Mouse (Mus musculus): ENCODE data around the gene Socs7. TPM values are rescaled to one million over a fixed set of nuclear protein-coding genes. Genes with fewer than 3 reads are reported as not detected.

Gene Socs7
- polyA plus RNA-seq, 1 experiment from 2014 or later = 2.1 TPM

GRCm38 (mm10) chr11:97434121-97434520 is 71.8 kb downstream of the Socs7 start:
- H3K27ac ChIP-seq (ENCODE audit: low read depth) = no peak overlapping the region; the same call in 1 of the 2 replicates
- no peaks in the 10 kb centered on the region for H3K36me3 ChIP-seq (ENCODE audit: control insufficient read depth, insufficient read depth, low read length)
- no peak overlapping the region for H3K9ac ChIP-seq (ENCODE audit: low read length)
- no peaks in the 10 kb centered on the region for H3K9me3 ChIP-seq (ENCODE audit: control insufficient read depth, low read length)
- WGBS = 79% methylated on average over 8 of the region's 8 CpGs
- no peak for ATAC-seq (replicated peaks; ENCODE audit: low FRiP score, low TSS enrichment, low read depth)
- H3K4me1 ChIP-seq (replicated peaks; ENCODE audit: control insufficient read depth, insufficient read depth, low read length) = peaks cover 40% of the 10 kb centered on the region
- H3K27me3 ChIP-seq (replicated peaks; ENCODE audit: control insufficient read depth, insufficient read depth, low read length) = no peaks in the 10 kb centered on the region
- H3K4me3 ChIP-seq (ENCODE audit: low read depth, low read length) = no peak overlapping the region
- DNase-seq (ENCODE audit: low spot score) = no peak
- H3K4me2 ChIP-seq (ENCODE audit: low read length) = no peak overlapping the region

GRCm38 (mm10) chr11:97434704-97435454 is 72.5 kb downstream of the Socs7 start:
- Histone ChIP-seq H3K27ac (ENCODE audit: low read depth) (peak overlapping the region; percentile 90), H3K4me2 (ENCODE audit: low read length) (peak overlapping the region; percentile 54), H3K4me3 (ENCODE audit: low read depth, low read length) (peak overlapping the region; percentile 38), H3K9me3 (ENCODE audit: control insufficient read depth, low read length) (no peaks in the 10 kb centered on the region), H3K9ac (ENCODE audit: low read length) (peak overlapping the region; percentile 25; the same call in 1 of the 2 replicates), H3K36me3 (ENCODE audit: control insufficient read depth, insufficient read depth, low read length) (no peaks in the 10 kb centered on the region), H3K27me3 (replicated peaks; ENCODE audit: control insufficient read depth, insufficient read depth, low read length) (no peaks in the 10 kb centered on the region), H3K4me1 (replicated peaks; ENCODE audit: control insufficient read depth, insufficient read depth, low read length) (peaks cover 47% of the 10 kb centered on the region)
- ATAC-seq (replicated peaks; ENCODE audit: low FRiP score, low TSS enrichment, low read depth) = peak; percentile 73
- WGBS = 3% methylated on average over 15 of the region's 15 CpGs
- peak; percentile 89 for DNase-seq (ENCODE audit: low spot score)

GRCm38 (mm10) chr11:97435808-97436491 is 73.6 kb downstream of the Socs7 start:
- ATAC-seq (replicated peaks; ENCODE audit: low FRiP score, low TSS enrichment, low read depth) (0 out of 2 replicates have a peak, but pooled peaks have one; percentile 10), DNase-seq (ENCODE audit: low spot score) (no peak)
- Histone ChIP-seq H3K36me3 (ENCODE audit: control insufficient read depth, insufficient read depth, low read length) (no peaks in the 10 kb centered on the region), H3K9me3 (ENCODE audit: control insufficient read depth, low read length) (no peaks in the 10 kb centered on the region), H3K4me1 (replicated peaks; ENCODE audit: control insufficient read depth, insufficient read depth, low read length) (peaks cover 50% of the 10 kb centered on the region), H3K27me3 (replicated peaks; ENCODE audit: control insufficient read depth, insufficient read depth, low read length) (no peaks in the 10 kb centered on the region), H3K4me2 (ENCODE audit: low read length) (peak overlapping the region; percentile 54; the same call in 1 of the 2 replicates), H3K4me3 (ENCODE audit: low read depth, low read length) (no peak overlapping the region), H3K9ac (ENCODE audit: low read length) (no peak overlapping the region), H3K27ac (ENCODE audit: low read depth) (peak overlapping the region; percentile 90)
- WGBS = 41% methylated on average over 13 of the region's 13 CpGs

- DNase-seq (ENCODE audit: low spot score) (peak; percentile 79), ATAC-seq (replicated peaks; ENCODE audit: low FRiP score, low TSS enrichment, low read depth) (no peak; the same call in 1 of the 2 replicates)
- Histone ChIP-seq H3K9me3 (ENCODE audit: control insufficient read depth, low read length) (no peaks in the 10 kb centered on the region), H3K27me3 (replicated peaks; ENCODE audit: control insufficient read depth, insufficient read depth, low read length) (no peaks in the 10 kb centered on the region), H3K9ac (ENCODE audit: low read length) (no peak overlapping the region), H3K4me2 (ENCODE audit: low read length) (peak overlapping the region; percentile 11; the same call in 1 of the 2 replicates), H3K4me3 (ENCODE audit: low read depth, low read length) (no peak overlapping the region), H3K4me1 (replicated peaks; ENCODE audit: control insufficient read depth, insufficient read depth, low read length) (peaks cover 68% of the 10 kb centered on the region), H3K27ac (ENCODE audit: low read depth) (peak overlapping the region; percentile 77), H3K36me3 (ENCODE audit: control insufficient read depth, insufficient read depth, low read length) (no peaks in the 10 kb centered on the region)
- WGBS = 6% methylated on average over 5 of the region's 5 CpGs
Observed at GRCm38 (mm10) chr11:97437745-97438144, 75.4 kb downstream of the Socs7 start.

- H3K4me1 ChIP-seq (replicated peaks; ENCODE audit: control insufficient read depth, insufficient read depth, low read length) = peaks cover 71% of the 10 kb centered on the region
Observed at GRCm38 (mm10) chr11:97438868-97439267, 76.5 kb downstream of the Socs7 start.

GRCm38 (mm10) chr11:97439935-97440334 is 77.6 kb downstream of the Socs7 start:
- WGBS = under 1% methylated on average over 37 of the region's 37 CpGs
- ATAC-seq (replicated peaks; ENCODE audit: low FRiP score, low TSS enrichment, low read depth) = peak; percentile 22; the same call in 1 of the 2 replicates
- H3K27ac ChIP-seq (ENCODE audit: low read depth) = peak overlapping the region; percentile 77
- no peaks in the 10 kb centered on the region for H3K9me3 ChIP-seq (ENCODE audit: control insufficient read depth, low read length)
- peaks cover 63% of the 10 kb centered on the region for H3K4me1 ChIP-seq (replicated peaks; ENCODE audit: control insufficient read depth, insufficient read depth, low read length)
- peaks cover 12% of the 10 kb centered on the region for H3K36me3 ChIP-seq (ENCODE audit: control insufficient read depth, insufficient read depth, low read length)
- peak overlapping the region; percentile 58 for H3K4me3 ChIP-seq (ENCODE audit: low read depth, low read length)
- no peaks in the 10 kb centered on the region for H3K27me3 ChIP-seq (replicated peaks; ENCODE audit: control insufficient read depth, insufficient read depth, low read length)
- H3K9ac ChIP-seq (ENCODE audit: low read length) = peak overlapping the region; percentile 57
- DNase-seq (ENCODE audit: low spot score) = peak; percentile 73
- peak overlapping the region; percentile 61 for H3K4me2 ChIP-seq (ENCODE audit: low read length)

More at GRCm38 (mm10) chr11:97438868-97439267, 76.5 kb downstream of the Socs7 start:
- WGBS = 38% methylated on average over 9 of the region's 9 CpGs
- H3K9ac ChIP-seq (ENCODE audit: low read length) = no peak overlapping the region
- ATAC-seq (replicated peaks; ENCODE audit: low FRiP score, low TSS enrichment, low read depth) (no peak), DNase-seq (ENCODE audit: low spot score) (no peak)
- H3K9me3 ChIP-seq (ENCODE audit: control insufficient read depth, low read length) = no peaks in the 10 kb centered on the region
- peak overlapping the region; percentile 77 for H3K27ac ChIP-seq (ENCODE audit: low read depth)
- H3K27me3 ChIP-seq (replicated peaks; ENCODE audit: control insufficient read depth, insufficient read depth, low read length) = no peaks in the 10 kb centered on the region
- no peak overlapping the region for H3K4me3 ChIP-seq (ENCODE audit: low read depth, low read length)
- H3K36me3 ChIP-seq (ENCODE audit: control insufficient read depth, insufficient read depth, low read length) = peaks cover 2% of the 10 kb centered on the region; the same call in 1 of the 2 replicates
- peak overlapping the region; percentile 13; the same call in 1 of the 2 replicates for H3K4me2 ChIP-seq (ENCODE audit: low read length)

- Histone ChIP-seq H3K9me3 (ENCODE audit: control insufficient read depth, low read length) (no peaks in the 10 kb centered on the region), H3K4me2 (ENCODE audit: low read length) (peak overlapping the region; percentile 61), H3K36me3 (ENCODE audit: control insufficient read depth, insufficient read depth, low read length) (peaks cover 16% of the 10 kb centered on the region), H3K27me3 (replicated peaks; ENCODE audit: control insufficient read depth, insufficient read depth, low read length) (no peaks in the 10 kb centered on the region), H3K9ac (ENCODE audit: low read length) (peak overlapping the region; percentile 57), H3K27ac (ENCODE audit: low read depth) (peak overlapping the region; percentile 77), H3K4me1 (replicated peaks; ENCODE audit: control insufficient read depth, insufficient read depth, low read length) (peaks cover 57% of the 10 kb centered on the region), H3K4me3 (ENCODE audit: low read depth, low read length) (peak overlapping the region; percentile 58)
- WGBS = 2% methylated on average over 27 of the region's 34 CpGs
- ATAC-seq (replicated peaks; ENCODE audit: low FRiP score, low TSS enrichment, low read depth) = no peak
- no peak for DNase-seq (ENCODE audit: low spot score)
Observed at GRCm38 (mm10) chr11:97440441-97440881, 78.1 kb downstream of the Socs7 start.

GRCm38 (mm10) chr11:97441036-97441657 is 78.8 kb downstream of the Socs7 start:
- no peaks in the 10 kb centered on the region for H3K9me3 ChIP-seq (ENCODE audit: control insufficient read depth, low read length)
- peaks cover 51% of the 10 kb centered on the region for H3K4me1 ChIP-seq (replicated peaks; ENCODE audit: control insufficient read depth, insufficient read depth, low read length)
- peak overlapping the region; percentile 77 for H3K27ac ChIP-seq (ENCODE audit: low read depth)
- H3K4me3 ChIP-seq (ENCODE audit: low read depth, low read length) = peak overlapping the region; percentile 58
- H3K27me3 ChIP-seq (replicated peaks; ENCODE audit: control insufficient read depth, insufficient read depth, low read length) = no peaks in the 10 kb centered on the region
- WGBS = 37% methylated on average over 15 of the region's 15 CpGs
- no peak for ATAC-seq (replicated peaks; ENCODE audit: low FRiP score, low TSS enrichment, low read depth)
- H3K36me3 ChIP-seq (ENCODE audit: control insufficient read depth, insufficient read depth, low read length) = peaks cover 23% of the 10 kb centered on the region
- DNase-seq (ENCODE audit: low spot score) = no peak
- H3K9ac ChIP-seq (ENCODE audit: low read length) = peak overlapping the region; percentile 57
- H3K4me2 ChIP-seq (ENCODE audit: low read length) = peak overlapping the region; percentile 61

Measured in intestine, embryonic 14.5 days (tissue).